Mouse (Mus musculus): ENCODE measurements around the gene Gimap9.

Gimap9 gene

GRCm38 (mm10) chr6:48689320-48689719 lies 13.4 kb downstream of the Gimap9 start:
- no peak for TF ChIP-seq NANOG (IDR thresholded peaks at IDR 0.05; ENCODE audit: borderline replicate concordance, low read length)
- H3K9me3 ChIP-seq (ENCODE audit: low read length) = peaks cover 5% of the 10 kb centered on the region; the same call in 1 of the 2 replicates
- H3K4me3 ChIP-seq (replicated peaks; ENCODE audit: low read length) = no peak overlapping the region
- H3K27me3 ChIP-seq (ENCODE audit: insufficient read depth, low read length) = no peaks in the 10 kb centered on the region
- no peaks in the 10 kb centered on the region for H3K36me3 ChIP-seq (ENCODE audit: insufficient read depth, low read length)
- H3K4me1 ChIP-seq (replicated peaks; ENCODE audit: low read depth, low read length) = no peaks in the 10 kb centered on the region

- H3K4me1 ChIP-seq (replicated peaks; ENCODE audit: low read depth, low read length) = no peaks in the 10 kb centered on the region
- H3K36me3 ChIP-seq (ENCODE audit: insufficient read depth, low read length) = no peaks in the 10 kb centered on the region
- TF ChIP-seq POU5F1 (IDR thresholded peaks at IDR 0.05; ENCODE audit: borderline replicate concordance, low read length) (no peak), NANOG (IDR thresholded peaks at IDR 0.05; ENCODE audit: borderline replicate concordance, low read length) (no peak), CTCF (conservative IDR thresholded peaks at IDR 0.05; ENCODE audit: low read length) (no peak)
- no peaks in the 10 kb centered on the region for H3K27me3 ChIP-seq (ENCODE audit: insufficient read depth, low read length)
- H3K9me3 ChIP-seq (ENCODE audit: low read length) = peaks cover 19% of the 10 kb centered on the region
- no peak overlapping the region for H3K4me3 ChIP-seq (replicated peaks; ENCODE audit: low read length)
These were observed 17.0 kb downstream of the Gimap9 start for GRCm38 (mm10) chr6:48692962-48693361.

- no peaks in the 10 kb centered on the region for H3K36me3 ChIP-seq (ENCODE audit: insufficient read depth, low read length)
- no peaks in the 10 kb centered on the region for H3K4me1 ChIP-seq (replicated peaks; ENCODE audit: low read depth, low read length)
- H3K4me3 ChIP-seq (replicated peaks; ENCODE audit: low read length) = no peak overlapping the region
- H3K27me3 ChIP-seq (ENCODE audit: insufficient read depth, low read length) = no peaks in the 10 kb centered on the region
- peaks cover 19% of the 10 kb centered on the region for H3K9me3 ChIP-seq (ENCODE audit: low read length)
- TF ChIP-seq POU5F1 (IDR thresholded peaks at IDR 0.05; ENCODE audit: borderline replicate concordance, low read length) = no peak
- no peak for TF ChIP-seq CTCF (conservative IDR thresholded peaks at IDR 0.05; ENCODE audit: low read length)
- no peak for TF ChIP-seq NANOG (IDR thresholded peaks at IDR 0.05; ENCODE audit: borderline replicate concordance, low read length)
These were observed 21.1 kb downstream of the Gimap9 start for GRCm38 (mm10) chr6:48696830-48697554.

- Histone ChIP-seq H3K9me3 (ENCODE audit: low read length) (peaks cover 19% of the 10 kb centered on the region), H3K36me3 (ENCODE audit: insufficient read depth, low read length) (no peaks in the 10 kb centered on the region), H3K4me1 (replicated peaks; ENCODE audit: low read depth, low read length) (no peaks in the 10 kb centered on the region), H3K4me3 (replicated peaks; ENCODE audit: low read length) (no peak overlapping the region), H3K27me3 (ENCODE audit: insufficient read depth, low read length) (no peaks in the 10 kb centered on the region)
- TF ChIP-seq CTCF (conservative IDR thresholded peaks at IDR 0.05; ENCODE audit: low read length) = no peak
- no peak for TF ChIP-seq POU5F1 (IDR thresholded peaks at IDR 0.05; ENCODE audit: borderline replicate concordance, low read length)
- TF ChIP-seq NANOG (IDR thresholded peaks at IDR 0.05; ENCODE audit: borderline replicate concordance, low read length) = no peak
These were observed 21.6 kb downstream of the Gimap9 start for GRCm38 (mm10) chr6:48697555-48697930.

GRCm38 (mm10) chr6:48698066-48698856 lies 22.3 kb downstream of the Gimap9 start:
- Histone ChIP-seq H3K9me3 (ENCODE audit: low read length) (peaks cover 19% of the 10 kb centered on the region), H3K4me1 (replicated peaks; ENCODE audit: low read depth, low read length) (no peaks in the 10 kb centered on the region), H3K27me3 (ENCODE audit: insufficient read depth, low read length) (no peaks in the 10 kb centered on the region), H3K36me3 (ENCODE audit: insufficient read depth, low read length) (no peaks in the 10 kb centered on the region), H3K4me3 (replicated peaks; ENCODE audit: low read length) (no peak overlapping the region)
- TF ChIP-seq CTCF (conservative IDR thresholded peaks at IDR 0.05; ENCODE audit: low read length) (no peak), NANOG (IDR thresholded peaks at IDR 0.05; ENCODE audit: borderline replicate concordance, low read length) (no peak), POU5F1 (IDR thresholded peaks at IDR 0.05; ENCODE audit: borderline replicate concordance, low read length) (no peak)

GRCm38 (mm10) chr6:48698888-48699287 lies 23.0 kb downstream of the Gimap9 start:
- no peaks in the 10 kb centered on the region for H3K27me3 ChIP-seq (ENCODE audit: insufficient read depth, low read length)
- no peak overlapping the region for H3K4me3 ChIP-seq (replicated peaks; ENCODE audit: low read length)
- 0 out of 2 replicates have a peak, but pooled peaks cover under 1% of the 10 kb centered on the region for H3K4me1 ChIP-seq (replicated peaks; ENCODE audit: low read depth, low read length)
- H3K9me3 ChIP-seq (ENCODE audit: low read length) = peaks cover 18% of the 10 kb centered on the region
- H3K36me3 ChIP-seq (ENCODE audit: insufficient read depth, low read length) = no peaks in the 10 kb centered on the region
- TF ChIP-seq POU5F1 (IDR thresholded peaks at IDR 0.05; ENCODE audit: borderline replicate concordance, low read length) (no peak), CTCF (conservative IDR thresholded peaks at IDR 0.05; ENCODE audit: low read length) (no peak), NANOG (IDR thresholded peaks at IDR 0.05; ENCODE audit: borderline replicate concordance, low read length) (no peak)

GRCm38 (mm10) chr6:48700251-48701075 lies 24.5 kb downstream of the Gimap9 start:
- H3K4me3 ChIP-seq (replicated peaks; ENCODE audit: low read length) = no peak overlapping the region
- 0 out of 2 replicates have a peak, but pooled peaks cover 5% of the 10 kb centered on the region for H3K4me1 ChIP-seq (replicated peaks; ENCODE audit: low read depth, low read length)
- no peaks in the 10 kb centered on the region for H3K27me3 ChIP-seq (ENCODE audit: insufficient read depth, low read length)
- H3K36me3 ChIP-seq (ENCODE audit: insufficient read depth, low read length) = no peaks in the 10 kb centered on the region
- peaks cover 3% of the 10 kb centered on the region; the same call in 1 of the 2 replicates for H3K9me3 ChIP-seq (ENCODE audit: low read length)
- no peak for TF ChIP-seq POU5F1 (IDR thresholded peaks at IDR 0.05; ENCODE audit: borderline replicate concordance, low read length)
- no peak for TF ChIP-seq CTCF (conservative IDR thresholded peaks at IDR 0.05; ENCODE audit: low read length)
- TF ChIP-seq NANOG (IDR thresholded peaks at IDR 0.05; ENCODE audit: borderline replicate concordance, low read length) = no peak

GRCm38 (mm10) chr6:48702146-48702545 lies 26.2 kb downstream of the Gimap9 start:
- Histone ChIP-seq H3K4me1 (replicated peaks; ENCODE audit: low read depth, low read length) (0 out of 2 replicates have a peak, but pooled peaks cover 5% of the 10 kb centered on the region), H3K9me3 (ENCODE audit: low read length) (no peaks in the 10 kb centered on the region), H3K4me3 (replicated peaks; ENCODE audit: low read length) (no peak overlapping the region), H3K36me3 (ENCODE audit: insufficient read depth, low read length) (no peaks in the 10 kb centered on the region), H3K27me3 (ENCODE audit: insufficient read depth, low read length) (no peaks in the 10 kb centered on the region)
- TF ChIP-seq POU5F1 (IDR thresholded peaks at IDR 0.05; ENCODE audit: borderline replicate concordance, low read length) = no peak
- no peak for TF ChIP-seq NANOG (IDR thresholded peaks at IDR 0.05; ENCODE audit: borderline replicate concordance, low read length)
- no peak for TF ChIP-seq CTCF (conservative IDR thresholded peaks at IDR 0.05; ENCODE audit: low read length)
